In genomic region chr1:37719761-37720640, GRCm38 (mm10) we compare ENCODE assay signal across 9 mouse cellular contexts. TPM values are rescaled to one million over a fixed set of nuclear protein-coding genes. Genes with fewer than 3 reads are reported as not detected.
DNase-seq lines count a peak whose midpoint lies in the region; ATAC-seq and TF ChIP-seq lines count a peak whose summit lies in the region.
"Had no signal": no experiment of that assay in that cellular context is flagged by ENCODE, and none has a peak within 500 bp of the region (broad histone marks: within the 10 kb centered on the region; RNA-seq: fewer than 3 reads in every experiment).

Gene 2010300C02Rik (minus strand): TSS chr1:37720085.

- H3K4me1 ChIP-seq in heart, embryonic 12.5 days (replicated peaks): peaks cover 5% of the 10 kb centered on the region; the same call in 1 of the 2 replicates
- H3K4me1 ChIP-seq in liver, embryonic 11.5 days (replicated peaks; ENCODE audit: control insufficient read depth, insufficient read depth, low read length): no peaks in the 10 kb centered on the region; the same call in none of the 2 replicates
- H3K4me1 ChIP-seq in midbrain, postnatal 0 days (ENCODE audit: insufficient read depth, low read length): no peaks in the 10 kb centered on the region

- H3K36me3 ChIP-seq in heart, embryonic 12.5 days: no peaks in the 10 kb centered on the region
- no peaks in the 10 kb centered on the region for H3K36me3 ChIP-seq in liver, embryonic 11.5 days (ENCODE audit: control insufficient read depth, insufficient read depth, low read length)
- H3K36me3 ChIP-seq in midbrain, postnatal 0 days (ENCODE audit: insufficient read depth, low read length): no peaks in the 10 kb centered on the region

- peak within 1 kb of the TSS; percentile 90 for H3K4me2 ChIP-seq in heart, embryonic 12.5 days
- H3K4me2 ChIP-seq in liver, embryonic 11.5 days: peak within 1 kb of the TSS; percentile 79
- H3K4me2 ChIP-seq in midbrain, postnatal 0 days (ENCODE audit: low read depth, low read length, poor library complexity, severe bottlenecking): peak within 1 kb of the TSS; percentile 91

- H3K9me3 ChIP-seq in heart, embryonic 12.5 days (replicated peaks): no peaks in the 10 kb centered on the region
- no peaks in the 10 kb centered on the region for H3K9me3 ChIP-seq in liver, embryonic 11.5 days (ENCODE audit: control insufficient read depth, low read length)
- no peaks in the 10 kb centered on the region for H3K9me3 ChIP-seq in midbrain, postnatal 0 days (ENCODE audit: low read length)

- TF ChIP-seq CTCF in midbrain, postnatal 0 days (IDR thresholded peaks at IDR 0.05): peak; percentile 68

- under 1% methylated on average over 48 of the region's 69 CpGs for WGBS in heart, embryonic 12.5 days
- WGBS in liver, embryonic 11.5 days: 2% methylated on average over 65 of the region's 69 CpGs
- under 1% methylated on average over 41 of the region's 69 CpGs for WGBS in midbrain, postnatal 0 days

- peak; percentile 89 for ATAC-seq in heart, embryonic 12.5 days (ENCODE audit: insufficient number of reproducible peaks, low FRiP score)
- ATAC-seq in liver, embryonic 11.5 days (replicated peaks; ENCODE audit: low FRiP score): peak; percentile 23; the same call in 1 of the 2 replicates
- ATAC-seq in midbrain, postnatal 0 days (ENCODE audit: low FRiP score): peak; percentile 90

- peak; percentile 33 to 34 for DNase-seq in heart, adult 18-20 months
- DNase-seq in heart, adult 8-10 months (ENCODE audit: low spot score): no peak
- DNase-seq in embryo, embryonic 11 days: peak; percentile 82
- peak; percentile 81 for DNase-seq in kidney, postnatal 10 days
- DNase-seq in liver, embryonic 11.5 days (ENCODE audit: low spot score): no peak
- peak; percentile 72 for DNase-seq in midbrain, postnatal 0 days (ENCODE audit: low spot score)
- peak; percentile 23 to 40 for DNase-seq in thymus, adult 18-20 months

- peaks cover 16% of the 10 kb centered on the region; the same call in 1 of the 2 replicates for H3K27me3 ChIP-seq in heart, embryonic 12.5 days (replicated peaks)
- peaks cover 26% of the 10 kb centered on the region for H3K27me3 ChIP-seq in liver, embryonic 11.5 days (replicated peaks; ENCODE audit: control insufficient read depth, insufficient read depth, low read length)
- peaks cover 4% of the 10 kb centered on the region; the same call in 1 of the 2 replicates for H3K27me3 ChIP-seq in midbrain, postnatal 0 days (ENCODE audit: insufficient read depth, low read length)
- H3K27me3 ChIP-seq: CH12.LX had no signal

- no peak within 1 kb of the TSS for H3K27ac ChIP-seq in heart, embryonic 12.5 days (ENCODE audit: poor library complexity, severe bottlenecking)
- no peak within 1 kb of the TSS for H3K27ac ChIP-seq in liver, embryonic 11.5 days (ENCODE audit: low read depth, low read length)
- H3K27ac ChIP-seq in midbrain, postnatal 0 days (ENCODE audit: low read depth, low read length): no peak within 1 kb of the TSS

- peak within 1 kb of the TSS; percentile 79 for H3K9ac ChIP-seq in heart, embryonic 12.5 days
- H3K9ac ChIP-seq in liver, embryonic 11.5 days (ENCODE audit: low read depth, low read length): 0 out of 2 replicates have a peak within 1 kb of the TSS, but pooled peaks have one; percentile 35
- H3K9ac ChIP-seq in midbrain, postnatal 0 days (replicated peaks; ENCODE audit: low read length, poor library complexity, severe bottlenecking): peak within 1 kb of the TSS; percentile 69

- peak within 1 kb of the TSS; percentile 72 for H3K4me3 ChIP-seq in heart, embryonic 12.5 days
- H3K4me3 ChIP-seq in liver, embryonic 11.5 days (ENCODE audit: low read depth, low read length): peak within 1 kb of the TSS; percentile 59
- peak within 1 kb of the TSS; percentile 63 for H3K4me3 ChIP-seq in midbrain, postnatal 0 days (ENCODE audit: low read depth, low read length)

RNA-seq across cellular contexts. Expression of gene 2010300C02Rik, which starts in this region (rescaled TPM):
- 1 to 10 TPM; 1.0 to 1.4 TPM for total RNA-seq in heart, adult 18-20 months (2021)
- total RNA-seq in heart, adult 8-10 months (2022): 1 to 10 TPM; 1.1 to 3.0 (median 2.0) TPM
- 6.4 and 6.5 TPM in 2 replicates for polyA plus RNA-seq in heart, embryonic 12.5 days (2016; fragmentation: Nextera tagmentation; extraction: Ambion mirVana)
- polyA plus RNA-seq in liver, embryonic 11.5 days (2014; fragmentation: Nextera tagmentation; extraction: Ambion mirVana): 0.58 and 0.69 TPM in 2 replicates
- total RNA-seq in midbrain, postnatal 0 days (2014; rRNA removed): 7.9 and 11.1 TPM in 2 replicates
- polyA plus RNA-seq in midbrain, postnatal 0 days (2015; fragmentation: Nextera tagmentation; extraction: Ambion mirVana): 5.2 and 6.9 TPM in 2 replicates

Comparison
In these comparisons a context has a peak if more than half of its experiments do, and no peak if none do; other contexts are left out.
1. DNase-seq: peak in heart, adult 18-20 months (2 of 2), embryo, embryonic 11 days (single experiment), kidney, postnatal 10 days (single experiment), midbrain, postnatal 0 days (single experiment) and thymus, adult 18-20 months (2 of 2); none in heart, adult 8-10 months (single experiment) and liver, embryonic 11.5 days (single experiment).
2. Peak in ATAC-seq, H3K4me3 ChIP-seq, H3K9ac ChIP-seq and H3K4me2 ChIP-seq in liver, embryonic 11.5 days; RNA of the gene not detected or under 1 TPM.
3. ATAC-seq: peak in every context shown above with its lines; median percentile 90 in midbrain, postnatal 0 days; 89 in heart, embryonic 12.5 days; 23 in liver, embryonic 11.5 days.
4. Peak in every context shown above with its lines, with median percentiles within 50 percentile points of each other: H3K4me2 ChIP-seq, H3K4me3 ChIP-seq and H3K9ac ChIP-seq.